Mouse (Mus musculus) spleen, adult 2 months (tissue): ENCODE data around the gene Oxgr1. TPM values are rescaled to one million over a fixed set of nuclear protein-coding genes. Genes with fewer than 3 reads are reported as not detected.

Experiments used
- DNase-seq, 2 experiments: peaks; one replicate each; pipeline versions ENCODE4 v3.0.0 to v3.0.0-alpha.2; 2012 to 2021; ENCODE audit warnings: low spot score in 2 of 2, low read depth in 1 of 2
- H3K27ac ChIP-seq: fragments of 200-500 bp; 2 replicates; pipeline ENCODE4 v1.5.1; 2012; ENCODE audit warnings: low read length, inconsistent platforms; ENCODE audit not compliant: insufficient read depth
- H3K27me3 ChIP-seq: fragments of 200-500 bp; 2 replicates; pipeline ENCODE4 v1.6.1; 2012; ENCODE audit warnings: mild to moderate bottlenecking, moderate library complexity, low read length, inconsistent platforms; ENCODE audit not compliant: control insufficient read depth, insufficient read depth
- H3K36me3 ChIP-seq: fragments of 200-500 bp; 2 replicates; pipeline ENCODE4 v1.6.1; 2012; ENCODE audit warnings: mild to moderate bottlenecking, low read length, inconsistent platforms; ENCODE audit not compliant: control insufficient read depth, insufficient read depth
- H3K4me1 ChIP-seq: fragments of 200-500 bp; 2 replicates; pipeline ENCODE4 v1.6.1; 2011; ENCODE audit warnings: inconsistent platforms; ENCODE audit not compliant: control insufficient read depth, insufficient read depth, insufficient read length
- H3K4me3 ChIP-seq: fragments of 200-500 bp; 2 replicates; pipeline ENCODE4 v1.5.1; 2011; ENCODE audit warnings: mild to moderate bottlenecking, inconsistent platforms; ENCODE audit not compliant: insufficient read depth, insufficient read length; ENCODE audit errors: extremely low read depth
- CTCF ChIP-seq: fragments of 200-500 bp; IDR thresholded peaks from 2 replicates; pipeline ENCODE4 v1.5.1; 2011; ENCODE audit warnings: mild to moderate bottlenecking, inconsistent platforms; ENCODE audit not compliant: insufficient read depth, insufficient read length, insufficient replicate concordance; ENCODE audit errors: extremely low read depth
- POLR2A ChIP-seq: fragments of 200-500 bp; IDR thresholded peaks from 2 replicates; pipeline ENCODE4 v1.6.1; 2011; ENCODE audit warnings: low read depth, low read length, inconsistent platforms
- WGBS: fragments of 180-500 bp; shearing (Covaris S2); methylation state at CpG from one replicate; pipeline ENCODE4 v1.1.7; 2018; 5-methylcytosine and 5-hydroxymethylcytosine counted together
- polyA plus RNA-seq: library from polyadenylated mRNA; depleted of rRNA; stranded (reverse); fragments of >200 nt; gene quantifications from 2 replicates; pipeline ENCODE4 v1.2.3, GENCODE M21; 2012; rRNA removed

Oxgr1 gene
- not detected in 2 replicates for polyA plus RNA-seq

DNA sequence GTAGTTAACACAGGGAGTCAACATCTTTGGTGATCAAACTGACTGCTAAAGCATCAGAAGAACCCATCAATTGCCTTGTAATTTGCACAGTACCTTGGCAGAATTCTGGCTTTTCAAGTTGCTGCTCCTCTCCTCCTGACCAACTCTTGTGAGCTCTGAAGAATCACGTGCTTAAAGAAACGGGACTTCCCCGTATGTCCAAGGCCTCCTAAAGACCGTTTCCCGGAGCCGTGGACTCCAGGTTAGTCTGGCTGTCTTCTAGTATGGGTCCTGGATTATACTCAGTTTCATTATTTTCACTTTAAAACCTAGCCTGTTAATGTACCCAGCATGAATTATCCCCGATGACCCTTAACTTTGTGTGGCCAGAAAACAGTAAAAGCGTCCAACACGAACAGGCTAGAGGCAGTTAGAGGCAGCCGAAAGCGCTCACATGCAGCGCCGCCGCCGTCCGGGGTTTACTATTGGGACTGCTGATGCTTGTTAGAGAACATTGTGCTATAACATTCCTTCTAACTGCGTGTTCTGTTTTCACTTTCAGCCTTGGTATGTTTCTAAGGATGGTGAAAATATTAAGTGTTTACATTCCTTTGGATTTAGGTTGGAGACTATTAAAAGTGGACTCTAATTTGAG is at the start of gene Oxgr1:
TSS of gene Oxgr1 (minus strand) at position 249 of the 634 bp plus-strand sequence.
- Histone ChIP-seq H3K36me3 (no peaks in the 10 kb centered on the region), H3K4me3 (no peak within 1 kb of the TSS), H3K27ac (no peak within 1 kb of the TSS), H3K4me1 (no peaks in the 10 kb centered on the region), H3K27me3 (no peaks in the 10 kb centered on the region)
- 91% methylated on average over 17 of the region's 17 CpGs for WGBS
- TF ChIP-seq POLR2A (no peak), CTCF (no peak)
- DNase-seq, result no peak

DNA sequence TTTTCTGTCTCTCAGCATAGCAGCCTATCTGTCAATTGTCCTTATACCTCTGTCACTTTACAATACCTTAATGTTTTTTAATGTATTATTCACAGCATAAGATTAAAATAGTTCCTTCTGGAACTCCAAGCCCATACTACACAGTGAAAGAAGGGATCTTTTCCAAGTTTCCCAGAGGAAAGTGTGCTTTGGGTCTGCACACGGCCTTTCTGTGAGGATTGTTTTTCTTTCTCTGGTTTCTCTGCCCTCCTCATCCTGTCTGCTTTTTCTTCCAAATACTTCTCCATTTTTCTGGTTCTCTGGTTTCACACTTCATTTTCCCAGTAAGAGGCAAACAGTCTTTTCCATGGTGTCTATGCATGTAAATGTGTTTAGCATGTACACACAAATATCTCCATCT is 48.2 kb upstream of the Oxgr1 start:
- H3K4me3 ChIP-seq, result no peak overlapping the region
- 74% methylated on average over 1 of the region's 1 CpGs for WGBS
- TF ChIP-seq POLR2A (no peak), CTCF (no peak)
- H3K27me3 ChIP-seq, result no peaks in the 10 kb centered on the region
- DNase-seq, result no peak
- no peak overlapping the region for H3K27ac ChIP-seq
- no peaks in the 10 kb centered on the region for H3K36me3 ChIP-seq
- H3K4me1 ChIP-seq, result no peaks in the 10 kb centered on the region

DNA sequence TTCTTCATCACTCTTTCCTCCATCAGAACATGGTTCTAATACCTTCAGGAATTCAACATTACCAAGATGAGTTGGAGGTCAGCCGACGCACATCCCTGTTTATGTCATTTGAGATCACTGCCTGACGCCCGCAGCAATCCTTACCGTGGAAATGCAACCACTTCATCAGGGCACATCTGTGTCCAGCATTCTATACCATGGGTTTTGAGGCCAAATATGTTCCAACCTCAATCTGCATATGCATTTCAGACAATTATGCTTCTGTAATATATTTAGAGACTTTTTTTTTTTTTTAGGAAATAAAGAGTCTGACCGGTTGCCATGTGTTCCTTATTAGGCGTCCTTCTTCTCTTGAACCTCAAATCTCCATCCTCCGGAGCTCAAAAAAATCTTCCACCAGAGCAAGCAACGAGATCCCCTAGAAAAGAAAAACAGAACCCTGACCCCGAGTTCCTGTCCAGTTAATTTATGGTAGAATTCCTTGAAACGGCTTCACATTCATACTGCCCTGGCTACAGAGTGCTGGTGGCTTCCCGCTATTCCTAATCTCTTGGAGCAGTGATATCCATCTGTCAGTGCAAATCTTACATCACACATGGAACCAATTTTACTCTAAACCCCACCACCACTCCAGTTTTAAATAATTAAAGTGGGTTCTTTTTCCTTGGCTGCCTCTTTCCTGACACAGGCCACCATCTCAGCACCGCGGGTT is 47.6 kb upstream of the Oxgr1 start:
- TF ChIP-seq POLR2A (no peak), CTCF (no peak)
- no peaks in the 10 kb centered on the region for H3K36me3 ChIP-seq
- H3K4me1 ChIP-seq, result no peaks in the 10 kb centered on the region
- 79% methylated on average over 14 of the region's 14 CpGs for WGBS
- no peaks in the 10 kb centered on the region for H3K27me3 ChIP-seq
- H3K4me3 ChIP-seq, result no peak overlapping the region
- no peak overlapping the region for H3K27ac ChIP-seq
- DNase-seq, result no peak

DNA sequence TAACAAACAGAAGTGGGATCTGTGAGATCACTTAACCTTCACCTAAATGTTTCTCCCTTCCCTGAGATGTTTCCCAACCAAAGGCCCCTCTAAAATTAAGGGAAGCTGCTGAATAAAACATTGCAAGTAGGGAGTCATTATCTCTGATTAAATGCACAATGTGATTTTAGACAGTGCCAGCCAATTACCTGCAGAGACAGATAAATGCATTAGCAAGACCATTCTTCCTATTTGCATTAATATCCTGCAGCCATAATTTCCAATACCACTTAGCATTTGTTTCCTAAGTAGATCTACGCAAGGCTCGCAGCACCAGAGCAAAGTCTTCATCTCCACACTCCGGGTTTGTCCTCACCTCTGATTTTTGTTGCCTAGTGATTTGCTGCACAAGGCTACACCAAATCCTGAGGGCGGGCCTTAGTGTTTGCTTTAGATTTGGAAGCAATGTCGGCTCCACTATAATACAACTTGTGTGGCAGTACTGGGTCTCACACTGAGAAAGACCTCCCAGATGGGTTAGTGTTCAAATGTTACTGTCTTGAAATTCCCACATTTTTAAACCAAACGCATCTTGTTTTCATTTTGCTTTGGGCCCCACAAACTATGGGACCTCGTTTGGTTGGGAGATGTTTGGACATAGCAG is 46.9 kb upstream of the Oxgr1 start:
- Histone ChIP-seq H3K4me1 (no peaks in the 10 kb centered on the region), H3K27me3 (no peaks in the 10 kb centered on the region), H3K27ac (no peak overlapping the region), H3K4me3 (no peak overlapping the region), H3K36me3 (no peaks in the 10 kb centered on the region)
- 92% methylated on average over 7 of the region's 7 CpGs for WGBS
- TF ChIP-seq CTCF (no peak), POLR2A (no peak)
- DNase-seq, result no peak

DNA sequence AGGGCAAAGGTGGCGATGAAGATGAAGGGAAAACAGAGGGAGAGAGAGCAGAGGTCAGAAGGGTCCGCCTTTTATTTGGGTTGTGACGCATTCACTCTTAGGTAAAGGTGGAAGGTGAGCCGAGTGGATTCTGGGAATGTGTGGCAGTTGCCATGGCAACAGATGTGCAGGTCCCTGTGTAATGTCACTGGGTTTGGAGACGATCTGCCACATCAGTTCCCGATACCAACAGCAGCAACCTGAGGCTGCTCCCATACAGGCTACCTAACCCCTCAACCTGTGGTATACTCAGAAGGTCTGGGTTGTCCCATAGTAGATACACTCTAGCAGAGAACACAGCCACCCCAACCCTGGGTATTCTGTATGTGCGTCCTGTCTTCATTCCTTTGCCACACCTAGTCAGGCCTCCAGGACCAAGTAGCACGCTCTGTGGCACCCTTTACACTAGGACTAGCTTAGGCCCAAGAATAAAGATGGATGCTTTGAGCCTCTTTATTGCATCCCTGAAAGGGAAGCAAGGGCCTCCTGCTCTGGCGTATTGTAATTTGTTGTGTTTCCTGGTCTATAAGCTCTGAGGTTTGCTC is 41.9 kb upstream of the Oxgr1 start:
- H3K36me3 ChIP-seq, result no peaks in the 10 kb centered on the region
- no peak for DNase-seq
- no peak for TF ChIP-seq CTCF
- TF ChIP-seq POLR2A, result no peak
- 87% methylated on average over 9 of the region's 9 CpGs for WGBS
- H3K4me1 ChIP-seq, result no peaks in the 10 kb centered on the region
- H3K27ac ChIP-seq, result no peak overlapping the region
- H3K4me3 ChIP-seq, result no peak overlapping the region
- no peaks in the 10 kb centered on the region for H3K27me3 ChIP-seq

DNA sequence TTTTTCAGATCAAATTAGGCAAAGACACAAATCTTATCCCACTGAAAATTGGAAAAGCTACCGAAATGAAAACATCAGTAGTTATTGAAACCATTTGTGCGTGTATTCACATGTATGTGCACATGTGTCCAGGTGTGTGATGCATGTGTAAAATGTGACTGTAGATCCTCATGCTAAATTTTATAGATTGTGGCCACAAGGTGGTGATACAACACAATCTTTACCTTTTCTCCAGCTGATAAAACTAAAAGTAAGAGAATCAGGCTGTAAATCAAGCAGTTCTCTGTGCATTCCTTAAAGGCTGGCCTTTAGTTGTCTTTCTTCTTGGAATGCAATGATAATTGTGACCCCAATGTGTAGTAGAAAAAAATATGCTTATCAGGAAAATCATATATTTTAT is 34.0 kb upstream of the Oxgr1 start:
- H3K27ac ChIP-seq, result no peak overlapping the region
- WGBS, result 50% methylated on average over 2 of the region's 2 CpGs
- no peaks in the 10 kb centered on the region for H3K27me3 ChIP-seq
- no peak for DNase-seq
- no peaks in the 10 kb centered on the region for H3K4me1 ChIP-seq
- no peak overlapping the region for H3K4me3 ChIP-seq
- no peaks in the 10 kb centered on the region for H3K36me3 ChIP-seq
- TF ChIP-seq CTCF, result no peak
- TF ChIP-seq POLR2A, result no peak

DNA sequence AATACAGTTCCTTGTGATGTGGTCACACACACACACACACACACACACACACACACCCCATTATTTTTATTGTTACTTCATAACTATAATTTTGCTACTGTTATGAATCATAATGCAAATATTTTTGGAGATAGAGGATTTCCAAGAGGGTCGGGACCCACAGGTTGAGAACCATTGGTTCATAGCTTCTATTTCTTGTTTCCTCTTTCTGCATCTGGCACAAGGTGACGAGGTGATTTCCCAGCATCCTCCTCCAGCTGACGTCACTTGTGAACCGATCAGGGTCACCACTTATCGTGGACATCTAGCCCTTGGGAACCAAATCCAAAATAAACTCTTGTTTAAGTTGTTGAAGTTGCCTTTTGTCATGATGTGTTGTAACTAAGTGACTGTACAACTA is 33.5 kb upstream of the Oxgr1 start:
- 40% methylated on average over 5 of the region's 5 CpGs for WGBS
- no peaks in the 10 kb centered on the region for H3K4me1 ChIP-seq
- no peak for DNase-seq
- TF ChIP-seq CTCF, result no peak
- TF ChIP-seq POLR2A, result no peak
- H3K27me3 ChIP-seq, result no peaks in the 10 kb centered on the region
- H3K27ac ChIP-seq, result no peak overlapping the region
- H3K4me3 ChIP-seq, result no peak overlapping the region
- H3K36me3 ChIP-seq, result no peaks in the 10 kb centered on the region
